Mouse (Mus musculus): ENCODE measurements around the gene Hmgb2.

DNA sequence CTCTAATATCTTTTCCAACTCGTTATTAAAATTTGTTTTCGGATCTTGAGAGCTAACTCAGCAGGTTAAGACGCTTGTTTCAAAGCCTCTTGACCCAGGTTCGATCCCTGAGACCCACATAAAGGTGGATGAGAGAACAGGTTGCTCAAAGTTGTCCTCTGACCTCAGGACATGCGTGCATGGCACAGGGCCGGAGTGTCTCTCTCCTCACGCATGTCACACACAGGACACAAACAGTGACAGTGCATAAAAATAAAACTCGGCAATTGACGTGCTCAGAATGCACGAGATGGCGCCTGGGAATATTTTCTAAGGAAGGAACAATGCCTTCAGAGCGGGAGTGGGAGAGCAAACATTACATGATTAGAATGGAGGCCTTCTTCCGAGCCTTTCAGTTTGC lies 18.5 kb downstream of the Hmgb2 start:
- no peak for TF ChIP-seq POLR2A (IDR thresholded peaks at IDR 0.05; ENCODE audit: low read depth, low read length)
- TF ChIP-seq CTCF (IDR thresholded peaks at IDR 0.05; ENCODE audit: borderline replicate concordance, insufficient read depth, low read length) = no peak
